Mouse (Mus musculus): Measurements from ENCODE around the gene Wrb. TPM values are rescaled to one million over a fixed set of nuclear protein-coding genes. Genes with fewer than 3 reads are reported as not detected.

Wrb gene
- total RNA-seq (2012; rRNA removed) (34.5 and 40.3 TPM in 2 replicates), total RNA-seq (2014; rRNA removed) (58.8 and 59.7 TPM in 2 replicates), polyA plus RNA-seq (2012; ENCODE audit: insufficient read length, low read depth) (45.2 and 51.3 TPM in 2 replicates)

GRCm38 (mm10) chr16:96145110-96145800 is at the start of gene Wrb:
Gene Wrb, plus strand, starts transcription at chr16:96145407.
- Histone ChIP-seq H3K79me2 (replicated peaks; ENCODE audit: control insufficient read depth, extremely low read depth, insufficient read depth, poor library complexity, severe bottlenecking) (peaks cover 13% of the 10 kb centered on the region), H3K9me3 (replicated peaks; ENCODE audit: low read length) (peaks cover 9% of the 10 kb centered on the region), H3K4me3 (replicated peaks in 1 of 3; ENCODE audit: low read depth in 2 of 3, low read length in 2 of 3, poor library complexity in 1 of 3) (peak within 1 kb of the TSS; percentile 64 to 88 (median 84)), H3K4me2 (ENCODE audit: insufficient read depth, low read depth, poor library complexity, severe bottlenecking) (peak within 1 kb of the TSS; percentile 79), H3K36me3 (replicated peaks in 1 of 2; ENCODE audit: control insufficient read depth in 1 of 2, insufficient read depth in 1 of 2, low read length in 1 of 2) (peaks cover 0 to 31% of the 10 kb centered on the region in 2 experiments), H3K27me3 (replicated peaks) (peaks cover 1% of the 10 kb centered on the region), H3K9ac (ENCODE audit: insufficient read depth, low read depth) (peak within 1 kb of the TSS; percentile 50), H3K27ac (ENCODE audit: insufficient read depth, low read depth) (peak within 1 kb of the TSS; percentile 40), H3K4me1 (ENCODE audit: control insufficient read depth in 1 of 2, insufficient read depth in 2 of 2) (peaks cover 13 to 30% of the 10 kb centered on the region in 2 experiments)
- in situ Hi-C loops (cut with MboI; ENCODE audit: low pct_ligation_motif_present, low pct_unique_long_range_greater_than_20kb, low sequenced_read_pairs): no loop called here
- peak; percentile 100 for DNase-seq (ENCODE audit: extremely low read depth)
- TF ChIP-seq CTCF (conservative IDR thresholded peaks at IDR 0.05 in 1 of 2, IDR thresholded peaks at IDR 0.05 in 1 of 2; ENCODE audit: low read depth in 2 of 2, low read length in 2 of 2) (peak; percentile 75 to 98), SMC3 (IDR thresholded peaks at IDR 0.05; ENCODE audit: low read depth, low read length) (peak; percentile 55; the same call in 1 of the 2 replicates), USF2 (conservative IDR thresholded peaks at IDR 0.05; ENCODE audit: low read depth, low read length) (no peak), HCFC1 (IDR thresholded peaks at IDR 0.05; ENCODE audit: low read depth, low read length) (peak; percentile 87), MYC (IDR thresholded peaks at IDR 0.05; ENCODE audit: low read depth, low read length) (peak; percentile 81; the same call in 1 of the 2 replicates), GABPA (IDR thresholded peaks at IDR 0.05; ENCODE audit: insufficient replicate concordance, low read depth, low read length) (no peak), KAT2A (IDR thresholded peaks at IDR 0.05; ENCODE audit: insufficient replicate concordance, low read length) (peak; percentile 77; the same call in 1 of the 2 replicates), ZMIZ1 (IDR thresholded peaks at IDR 0.05; ENCODE audit: low read depth, low read length) (peak; percentile 79), CHD1 (IDR thresholded peaks at IDR 0.05; ENCODE audit: low read depth, low read length) (no peak), ETS1 (conservative IDR thresholded peaks at IDR 0.05; ENCODE audit: low read depth, low read length) (0 out of 2 replicates have a peak, but pooled peaks have one; percentile 9), JUND (conservative IDR thresholded peaks at IDR 0.05; ENCODE audit: low read depth, low read length) (no peak), ZKSCAN1 (IDR thresholded peaks at IDR 0.05; ENCODE audit: borderline replicate concordance, low read depth, low read length) (no peak), MAX (IDR thresholded peaks at IDR 0.05; ENCODE audit: low read length) (peak; percentile 90), POLR2AphosphoS2 (IDR thresholded peaks at IDR 0.05; ENCODE audit: low read depth, low read length) (peak; percentile 82; the same call in 1 of the 2 replicates), BHLHE40 (IDR thresholded peaks at IDR 0.05; ENCODE audit: low read depth, low read length) (peak; percentile 37), MEF2A (IDR thresholded peaks at IDR 0.05; ENCODE audit: borderline replicate concordance, low read depth, low read length) (peak; percentile 81), SIN3A (IDR thresholded peaks at IDR 0.05; ENCODE audit: low read length) (peak; percentile 87), ZC3H11A (IDR thresholded peaks at IDR 0.05; ENCODE audit: low read depth, low read length) (no peak), RAD21 (IDR thresholded peaks at IDR 0.05; ENCODE audit: low read depth, low read length) (peak; percentile 68), RCOR1 (conservative IDR thresholded peaks at IDR 0.05; ENCODE audit: low read depth, low read length) (0 out of 2 replicates have a peak, but pooled peaks have one; percentile 55), E2F4 (IDR thresholded peaks at IDR 0.05; ENCODE audit: insufficient replicate concordance, low read depth, low read length) (no peak), TBP (conservative IDR thresholded peaks at IDR 0.05; ENCODE audit: low read depth, low read length) (peak; percentile 78; the same call in 1 of the 2 replicates), TCF12 (IDR thresholded peaks at IDR 0.05; ENCODE audit: low read depth, low read length) (peak; percentile 83), POLR2A (IDR thresholded peaks at IDR 0.05; ENCODE audit: low read depth, low read length) (peak; percentile 90), JUN (IDR thresholded peaks at IDR 0.05; ENCODE audit: insufficient read depth, low read depth, low read length) (no peak), PAX5 (IDR thresholded peaks at IDR 0.05; ENCODE audit: low read length) (no peak), UBTF (IDR thresholded peaks at IDR 0.05; ENCODE audit: low read depth, low read length) (peak; percentile 67; the same call in 1 of the 2 replicates), MAZ (IDR thresholded peaks at IDR 0.05; ENCODE audit: low read depth, low read length) (peak; percentile 64; the same call in 1 of the 2 replicates), CHD2 (IDR thresholded peaks at IDR 0.05; ENCODE audit: low read length) (peak; percentile 80), IRF4 (IDR thresholded peaks at IDR 0.05; ENCODE audit: low read depth, low read length) (peak; percentile 57), ZNF384 (IDR thresholded peaks at IDR 0.05; ENCODE audit: low read depth, low read length) (no peak), EP300 (IDR thresholded peaks at IDR 0.05; ENCODE audit: low read length) (no peak), MXI1 (IDR thresholded peaks at IDR 0.05; ENCODE audit: low read depth, low read length) (peak; percentile 97), ELF1 (IDR thresholded peaks at IDR 0.05; ENCODE audit: low read depth, low read length) (peak; percentile 93), NELFE (IDR thresholded peaks at IDR 0.05; ENCODE audit: low read depth, low read length) (peak; percentile 95), MAFK (IDR thresholded peaks at IDR 0.05; ENCODE audit: insufficient replicate concordance, low read length) (peak; percentile 17; the same call in 1 of the 2 replicates), NRF1 (IDR thresholded peaks at IDR 0.05; ENCODE audit: low read depth, low read length) (peak; percentile 97)
- dilution Hi-C loops (cut with MboI; ENCODE audit: extremely low pct_ligation_motif_present, extremely low pct_unique_long_range_greater_than_20kb, low sequenced_read_pairs): no loop called here
